In genomic region chr4:31963354-31964193, GRCm38 (mm10) we compare ENCODE assay signal across 8 mouse cellular contexts. TPM values are rescaled to one million over a fixed set of nuclear protein-coding genes. Genes with fewer than 3 reads are reported as not detected.
DNase-seq lines count a peak whose midpoint lies in the region; ATAC-seq lines count a peak whose summit lies in the region.

TSS of gene Map3k7 (plus strand) at chr4:31964097.

- peak within 1 kb of the TSS; percentile 87 for H3K4me2 ChIP-seq in hindbrain, embryonic 16.5 days (ENCODE audit: low read length)

- peak within 1 kb of the TSS; percentile 78 for H3K4me3 ChIP-seq in hindbrain, embryonic 16.5 days (ENCODE audit: low read length)
- peak within 1 kb of the TSS; percentile 85 for H3K4me3 ChIP-seq in macrophage (ENCODE audit: inconsistent target)

- peak within 1 kb of the TSS; percentile 99 for H3K27ac ChIP-seq in hindbrain, embryonic 16.5 days (ENCODE audit: low read depth, low read length)
- peak within 1 kb of the TSS; percentile 66 for H3K27ac ChIP-seq in macrophage

- H3K27me3 ChIP-seq in hindbrain, embryonic 16.5 days (replicated peaks; ENCODE audit: control insufficient read depth, insufficient read depth, low read length), result no peaks in the 10 kb centered on the region

- peaks cover 53% of the 10 kb centered on the region for H3K79me2 ChIP-seq in macrophage (ENCODE audit: inconsistent target)

- under 1% methylated on average over 85 of the region's 88 CpGs for WGBS in hindbrain, embryonic 16.5 days
- under 1% methylated on average over 72 of the region's 88 CpGs for WGBS in macrophage (ENCODE audit: missing documents)

- peak; percentile 91 for DNase-seq in WW6 (ENCODE audit: low read depth, low spot score)
- DNase-seq in cerebellum, postnatal 4 days (ENCODE audit: low spot score in 2 of 2), result peak; percentile 87 to 95
- peak; percentile 94 for DNase-seq in gastrocnemius, adult 18-20 months (ENCODE audit: low spot score)
- DNase-seq in left cerebral cortex, adult 18-20 months (ENCODE audit: low spot score in 2 of 2), result peak; percentile 94 to 96
- peak; percentile 94 for DNase-seq in right cerebral cortex, adult 18-20 months
- peak; percentile 92 for DNase-seq in urinary bladder, postnatal 10 days (ENCODE audit: low spot score)

- no peaks in the 10 kb centered on the region for H3K9me3 ChIP-seq in hindbrain, embryonic 16.5 days (ENCODE audit: control insufficient read depth, low read length)

- ATAC-seq in hindbrain, embryonic 16.5 days, result peak; percentile 96

- peak within 1 kb of the TSS; percentile 91 for H3K9ac ChIP-seq in hindbrain, embryonic 16.5 days (ENCODE audit: low read depth, low read length)

- no peaks in the 10 kb centered on the region for H3K36me3 ChIP-seq in hindbrain, embryonic 16.5 days (ENCODE audit: control insufficient read depth, insufficient read depth, low read length)
- no peaks in the 10 kb centered on the region for H3K36me3 ChIP-seq in macrophage (ENCODE audit: inconsistent target)

- H3K4me1 ChIP-seq in hindbrain, embryonic 16.5 days (ENCODE audit: control insufficient read depth, insufficient read depth, low read depth, low read length), result peaks cover 18% of the 10 kb centered on the region

RNA-seq across cellular contexts. Expression of gene Map3k7, which starts in this region (rescaled TPM):
- 10 to 100 TPM; 40.1 to 42.6 TPM for total RNA-seq in gastrocnemius, adult 18-20 months (2021)
- 14.4 and 24.8 TPM in 2 replicates for polyA plus RNA-seq in hindbrain, embryonic 16.5 days (2015; fragmentation: Nextera tagmentation; extraction: Ambion mirVana)
- 10 to 100 TPM; 36.6 to 39.1 TPM for total RNA-seq in left cerebral cortex, adult 18-20 months (2021)
- 100 to 1,000 TPM in 25 of 26 experiments, 10 to 100 TPM in 1; 95.4 to 153 (median 127) TPM for total RNA-seq in macrophage (2018; cell fraction: chromatin; rRNA removed)
- total RNA-seq in macrophage (2018; cell fraction: cytosol; rRNA removed), result 10 to 100 TPM; 18.5 to 29.4 (median 24.7) TPM
- 10 to 100 TPM; 50.6 to 96.5 (median 69.4) TPM for total RNA-seq in macrophage (2018; cell fraction: nucleus; rRNA removed)
- polyA plus RNA-seq in macrophage (2018), result 20.8 to 26.7 TPM (median 25.6 TPM) in 3 replicates

Comparison
In these comparisons a context has a peak if more than half of its experiments do, and no peak if none do; other contexts are left out.
1. Peak in every context shown above with its lines: DNase-seq, ATAC-seq, H3K4me3 ChIP-seq and H3K27ac ChIP-seq.